Mouse (Mus musculus) stomach, postnatal 0 days (tissue): Measurements from ENCODE around the gene Ncmap.

Experiments
- CTCF ChIP-seq: IDR thresholded peaks from 2 replicates; pipeline ENCODE4 v1.5.1; 2016; ENCODE audit warnings: antibody characterized with exemption, low read depth, mild to moderate bottlenecking, moderate library complexity
- EP300 ChIP-seq: optimal IDR thresholded peaks from 2 replicates; pipeline ENCODE3; 2016; ENCODE audit warnings: antibody characterized with exemption

DNA sequence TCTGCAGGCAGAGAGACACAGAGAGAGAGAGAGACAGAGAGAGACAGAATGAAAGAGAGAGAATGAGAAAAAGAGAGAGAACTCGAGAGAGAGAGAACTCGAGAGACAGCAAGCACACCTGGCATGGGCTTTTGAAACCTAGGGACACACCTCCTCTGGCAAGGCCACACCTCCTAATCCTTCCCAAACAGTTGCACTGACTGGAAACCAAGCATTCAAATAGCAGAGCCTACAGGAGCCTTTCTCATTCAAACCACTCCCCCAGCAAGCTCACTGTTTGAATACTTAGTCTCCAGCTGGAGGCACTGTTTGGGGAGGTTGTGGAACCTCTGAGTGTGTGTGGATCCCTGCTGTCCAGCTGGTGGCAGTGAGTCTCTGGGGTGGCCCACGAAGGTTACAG, 5.2 kb downstream of the Ncmap start:
- TF ChIP-seq CTCF = no peak
- TF ChIP-seq EP300 = no peak
